Mouse (Mus musculus) heart, embryonic 16.5 days (tissue): Measurements from ENCODE around the gene Spop. TPM values are rescaled to one million over a fixed set of nuclear protein-coding genes. Genes with fewer than 3 reads are reported as not detected.
A peak's percentile ranks its signal among the peaks of the same experiment; 100 is the strongest.

ENCODE experiments used
- ATAC-seq: fragments of 200-750 bp; cut with Nextera tagmentation; replicated peaks from 2 replicates; pipeline ENCODE4 v1.8.0; 2017; ENCODE audit warnings: moderate number of reproducible peaks; ENCODE audit not compliant: insufficient read depth, low FRiP score; ENCODE audit errors: extremely low read depth
- H3K27ac ChIP-seq: fragments of 300-500 bp; sonication (generic); 2 replicates; pipeline ENCODE4 v1.5.1; 2014; ENCODE audit warnings: mild to moderate bottlenecking, low read length, control low read depth, moderate library complexity
- H3K27me3 ChIP-seq: fragments of 300-500 bp; sonication (generic); 2 replicates; pipeline ENCODE4 v1.6.1; 2014; ENCODE audit warnings: low read length, mixed read lengths; ENCODE audit not compliant: control insufficient read depth, insufficient read depth
- H3K36me3 ChIP-seq: fragments of 300-500 bp; sonication (generic); 2 replicates; pipeline ENCODE4 v1.6.1; 2014; ENCODE audit not compliant: control insufficient read depth, insufficient read depth
- H3K4me1 ChIP-seq: fragments of 300-500 bp; sonication (generic); 2 replicates; pipeline ENCODE4 v1.6.1; 2014; ENCODE audit warnings: low read length, mixed read lengths; ENCODE audit not compliant: control insufficient read depth, insufficient read depth
- H3K4me2 ChIP-seq: fragments of 300-500 bp; sonication (generic); 2 replicates; pipeline ENCODE4 v1.6.1; 2014; ENCODE audit warnings: low read depth, mild to moderate bottlenecking, control low read depth, low read length
- H3K4me3 ChIP-seq: fragments of 300-500 bp; sonication (generic); 2 replicates; pipeline ENCODE4 v1.5.1; 2014; ENCODE audit warnings: mild to moderate bottlenecking, control low read depth, low read length
- H3K9ac ChIP-seq: fragments of 300-500 bp; sonication (generic); 2 replicates; pipeline ENCODE4 v1.6.1; 2014; ENCODE audit warnings: low read length, control low read depth
- H3K9me3 ChIP-seq: fragments of 300-500 bp; sonication (generic); replicated peaks from 2 replicates; pipeline ENCODE4 v1.6.1; 2016; ENCODE audit warnings: low read length; ENCODE audit not compliant: control insufficient read depth
- WGBS: fragments of 180-500 bp; shearing (Covaris S2); extraction: QIAGEN DNeasy Blood & Tissue Kit; methylation state at CpG from one replicate; pipeline ENCODE4 v1.1.7; 2014; 5-methylcytosine and 5-hydroxymethylcytosine counted together
- polyA plus RNA-seq: library from polyadenylated mRNA; unstranded; fragments of >200 nt; fragmentation: Nextera tagmentation; extraction: Ambion mirVana; gene quantifications from 2 replicates; pipeline ENCODE4 v1.2.1, GENCODE M21; 2015

Gene Spop
- polyA plus RNA-seq, 1 experiment from 2014 or later = 157 TPM

GRCm38 (mm10) chr11:95396548-95396947 is 17.3 kb upstream of the Spop start:
- H3K9ac ChIP-seq = no peak overlapping the region; the same call in 1 of the 2 replicates
- no peak overlapping the region for H3K4me2 ChIP-seq
- no peaks in the 10 kb centered on the region; the same call in 1 of the 2 replicates for H3K4me1 ChIP-seq
- H3K4me3 ChIP-seq = no peak overlapping the region
- H3K27ac ChIP-seq = 0 out of 2 replicates have a peak overlapping the region, but pooled peaks have one; percentile 8
- H3K9me3 ChIP-seq = no peaks in the 10 kb centered on the region
- ATAC-seq = no peak
- 46% methylated on average over 1 of the region's 1 CpGs for WGBS
- no peaks in the 10 kb centered on the region for H3K36me3 ChIP-seq
- H3K27me3 ChIP-seq = no peaks in the 10 kb centered on the region; the same call in 1 of the 2 replicates

- 49% methylated on average over 14 of the region's 14 CpGs for WGBS
- Histone ChIP-seq H3K4me2 (peak overlapping the region; percentile 14; the same call in 1 of the 2 replicates), H3K27ac (no peak overlapping the region), H3K9me3 (no peaks in the 10 kb centered on the region), H3K4me3 (no peak overlapping the region), H3K9ac (no peak overlapping the region), H3K4me1 (peaks cover 6% of the 10 kb centered on the region), H3K36me3 (no peaks in the 10 kb centered on the region), H3K27me3 (no peaks in the 10 kb centered on the region; the same call in 1 of the 2 replicates)
- ATAC-seq = no peak
Measured at GRCm38 (mm10) chr11:95397843-95398835, 15.7 kb upstream of the Spop start.

GRCm38 (mm10) chr11:95399520-95400020 is 14.3 kb upstream of the Spop start:
- no peak for ATAC-seq
- H3K27me3 ChIP-seq = no peaks in the 10 kb centered on the region; the same call in 1 of the 2 replicates
- WGBS = 63% methylated on average over 13 of the region's 13 CpGs
- H3K27ac ChIP-seq = no peak overlapping the region
- H3K9me3 ChIP-seq = no peaks in the 10 kb centered on the region
- peaks cover 6% of the 10 kb centered on the region for H3K4me1 ChIP-seq
- H3K4me2 ChIP-seq = no peak overlapping the region
- no peak overlapping the region for H3K4me3 ChIP-seq
- H3K9ac ChIP-seq = no peak overlapping the region
- no peaks in the 10 kb centered on the region for H3K36me3 ChIP-seq

GRCm38 (mm10) chr11:95401568-95401967 is 12.3 kb upstream of the Spop start:
- Histone ChIP-seq H3K27me3 (no peaks in the 10 kb centered on the region; the same call in 1 of the 2 replicates), H3K4me2 (no peak overlapping the region), H3K4me3 (no peak overlapping the region), H3K36me3 (no peaks in the 10 kb centered on the region), H3K9ac (no peak overlapping the region), H3K27ac (no peak overlapping the region), H3K4me1 (peaks cover 6% of the 10 kb centered on the region), H3K9me3 (no peaks in the 10 kb centered on the region)
- 88% methylated on average over 5 of the region's 5 CpGs for WGBS
- no peak for ATAC-seq

GRCm38 (mm10) chr11:95402196-95402595 is 11.7 kb upstream of the Spop start:
- H3K36me3 ChIP-seq = no peaks in the 10 kb centered on the region
- ATAC-seq = no peak
- 22% methylated on average over 5 of the region's 5 CpGs for WGBS
- H3K4me1 ChIP-seq = peaks cover 6% of the 10 kb centered on the region
- peak overlapping the region; percentile 38; the same call in 1 of the 2 replicates for H3K9ac ChIP-seq
- peak overlapping the region; percentile 47 for H3K4me2 ChIP-seq
- H3K27ac ChIP-seq = peak overlapping the region; percentile 89
- no peaks in the 10 kb centered on the region; the same call in 1 of the 2 replicates for H3K27me3 ChIP-seq
- no peaks in the 10 kb centered on the region for H3K9me3 ChIP-seq
- no peak overlapping the region for H3K4me3 ChIP-seq

GRCm38 (mm10) chr11:95402658-95403101 is 11.2 kb upstream of the Spop start:
- Histone ChIP-seq H3K27ac (peak overlapping the region; percentile 89), H3K4me3 (no peak overlapping the region), H3K9me3 (no peaks in the 10 kb centered on the region), H3K27me3 (no peaks in the 10 kb centered on the region; the same call in 1 of the 2 replicates), H3K36me3 (no peaks in the 10 kb centered on the region), H3K4me1 (peaks cover 6% of the 10 kb centered on the region), H3K9ac (peak overlapping the region; percentile 57; the same call in 1 of the 2 replicates), H3K4me2 (peak overlapping the region; percentile 47)
- peak; percentile 72 for ATAC-seq
- 7% methylated on average over 8 of the region's 8 CpGs for WGBS

GRCm38 (mm10) chr11:95403382-95404340 is 10.2 kb upstream of the Spop start:
- no peak for ATAC-seq
- 77% methylated on average over 16 of the region's 16 CpGs for WGBS

GRCm38 (mm10) chr11:95405771-95406170 is 8.1 kb upstream of the Spop start:
- no peak overlapping the region for H3K9ac ChIP-seq
- no peak for ATAC-seq
- WGBS = 69% methylated on average over 4 of the region's 4 CpGs

More at GRCm38 (mm10) chr11:95403382-95404340, 10.2 kb upstream of the Spop start:
- Histone ChIP-seq H3K27ac (peak overlapping the region; percentile 89), H3K36me3 (no peaks in the 10 kb centered on the region), H3K4me1 (peaks cover 6% of the 10 kb centered on the region), H3K27me3 (no peaks in the 10 kb centered on the region; the same call in 1 of the 2 replicates), H3K9ac (no peak overlapping the region), H3K4me3 (no peak overlapping the region), H3K4me2 (no peak overlapping the region), H3K9me3 (no peaks in the 10 kb centered on the region)

More at GRCm38 (mm10) chr11:95405771-95406170, 8.1 kb upstream of the Spop start:
- H3K27ac ChIP-seq = no peak overlapping the region
- no peaks in the 10 kb centered on the region for H3K36me3 ChIP-seq
- H3K27me3 ChIP-seq = no peaks in the 10 kb centered on the region
- H3K4me2 ChIP-seq = no peak overlapping the region
- H3K9me3 ChIP-seq = no peaks in the 10 kb centered on the region
- no peak overlapping the region for H3K4me3 ChIP-seq
- peaks cover 6% of the 10 kb centered on the region for H3K4me1 ChIP-seq
